Mouse (Mus musculus): ENCODE data around the gene Cblb. TPM values are rescaled to one million over a fixed set of nuclear protein-coding genes. Genes with fewer than 3 reads are reported as not detected.
A peak's percentile ranks its signal among the peaks of the same experiment; 100 is the strongest.

The Cblb gene
- polyA plus RNA-seq, 1 experiment from 2014 or later: 18.6 TPM

DNA sequence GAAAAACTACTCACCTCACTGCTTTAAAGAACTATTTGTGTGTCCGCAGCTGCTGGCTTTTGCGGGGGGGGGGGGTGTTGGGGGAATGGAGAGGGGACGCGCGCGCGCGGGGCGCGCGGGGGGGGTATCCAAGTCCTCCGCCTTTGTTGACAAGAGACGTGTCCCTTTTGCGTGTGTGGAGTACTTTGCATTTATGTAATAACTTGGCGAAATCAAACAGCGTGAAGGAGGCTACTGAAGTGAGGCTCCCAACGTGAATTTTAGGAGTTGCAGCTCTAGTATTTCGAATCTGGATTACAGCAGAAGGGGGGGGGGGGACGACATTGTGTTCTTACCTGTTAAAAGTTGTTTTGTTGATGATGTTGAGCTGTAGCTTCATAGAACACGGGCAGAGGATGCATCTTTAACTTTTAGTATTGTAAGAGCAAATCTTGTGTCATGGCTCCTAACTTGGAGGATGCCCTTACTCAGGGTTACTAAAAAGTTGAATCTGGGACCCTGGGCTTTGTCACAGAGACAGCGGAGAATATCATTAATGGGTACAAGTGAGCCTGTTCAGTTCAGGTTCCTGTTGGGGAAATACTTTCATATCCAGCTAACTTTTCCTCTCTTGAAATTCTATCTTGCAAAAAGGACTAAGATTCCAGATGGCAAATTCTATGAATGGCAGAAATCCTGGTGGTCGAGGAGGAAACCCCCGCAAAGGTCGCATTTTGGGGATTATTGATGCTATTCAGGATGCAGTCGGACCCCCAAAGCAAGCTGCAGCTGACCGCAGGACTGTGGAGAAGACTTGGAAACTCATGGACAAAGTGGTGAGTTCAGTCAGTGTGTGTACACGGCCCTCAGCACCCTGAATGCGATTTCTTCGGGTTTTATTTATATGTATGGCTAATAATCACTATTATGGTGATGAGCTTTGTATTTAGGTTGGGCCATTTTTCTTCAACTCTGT, 1.6 kb downstream of the Cblb start:
- no peak for ATAC-seq (ENCODE audit: insufficient number of reproducible peaks, insufficient read depth, low FRiP score, low read depth)
- peak overlapping the region; percentile 49 for H3K4me2 ChIP-seq (replicated peaks; ENCODE audit: low read depth, low read length)
- H3K9me3 ChIP-seq (ENCODE audit: control insufficient read depth, low read depth, low read length): no peaks in the 10 kb centered on the region
- H3K36me3 ChIP-seq (ENCODE audit: control insufficient read depth, insufficient read depth, low read length): peaks cover 19% of the 10 kb centered on the region
- peaks cover 11% of the 10 kb centered on the region; the same call in 1 of the 2 replicates for H3K4me1 ChIP-seq (ENCODE audit: control insufficient read depth, insufficient read depth, low read length)
- WGBS: 16% methylated on average over 29 of the region's 29 CpGs
- no peaks in the 10 kb centered on the region for H3K27me3 ChIP-seq (ENCODE audit: control insufficient read depth, insufficient read depth, low read length)
- H3K4me3 ChIP-seq (ENCODE audit: low read depth, low read length): peak overlapping the region; percentile 79
- peak overlapping the region; percentile 75 for H3K9ac ChIP-seq (replicated peaks; ENCODE audit: low read depth, low read length)
- peak overlapping the region; percentile 97; the same call in 1 of the 2 replicates for H3K27ac ChIP-seq (ENCODE audit: low read length)

DNA sequence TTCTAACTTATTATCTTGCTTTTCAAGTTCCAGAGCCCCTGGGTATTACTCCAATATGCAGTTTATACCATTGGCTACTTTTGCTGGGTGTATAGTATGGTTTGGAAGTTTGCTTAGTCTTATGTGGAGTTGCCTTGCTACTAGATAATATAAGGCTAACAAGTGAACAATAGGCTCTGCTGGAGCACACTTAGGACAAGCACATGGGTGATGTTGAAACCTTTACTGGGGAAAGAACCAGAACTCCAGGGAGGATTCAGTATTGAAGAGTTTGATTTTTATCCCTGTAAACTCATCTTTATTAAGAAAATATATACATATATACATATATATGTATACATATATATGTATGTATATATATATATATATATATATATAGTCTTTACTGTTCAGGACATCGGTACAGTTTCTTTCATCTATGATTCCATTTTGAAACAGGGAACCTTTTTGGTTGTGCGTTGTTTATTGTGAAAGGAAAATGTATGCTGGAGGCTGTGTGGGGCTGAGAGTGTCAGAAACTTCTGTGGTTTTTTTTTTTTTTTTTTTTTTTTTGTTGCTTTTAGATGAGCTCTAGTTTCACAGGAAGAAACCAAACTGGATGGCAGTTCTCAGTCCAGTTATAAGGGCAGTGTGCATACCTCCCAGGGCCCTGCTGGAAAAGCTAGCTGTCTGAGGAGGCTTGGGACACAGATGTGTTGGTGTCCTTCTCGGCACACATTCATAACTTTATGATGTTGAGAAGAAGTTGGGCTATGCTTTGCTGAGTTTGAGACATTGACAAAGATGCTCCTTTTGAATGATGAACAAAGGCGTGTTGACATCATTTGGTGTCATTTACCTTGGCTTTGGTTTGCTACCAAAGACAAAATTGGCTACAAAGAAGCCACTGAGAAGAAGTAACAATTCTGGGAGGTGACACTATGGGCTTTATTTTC, 2.6 kb downstream of the Cblb start:
- no peak overlapping the region for H3K9ac ChIP-seq (replicated peaks; ENCODE audit: low read depth, low read length)
- H3K27me3 ChIP-seq (ENCODE audit: control insufficient read depth, insufficient read depth, low read length): no peaks in the 10 kb centered on the region
- peaks cover 19% of the 10 kb centered on the region for H3K36me3 ChIP-seq (ENCODE audit: control insufficient read depth, insufficient read depth, low read length)
- H3K4me1 ChIP-seq (ENCODE audit: control insufficient read depth, insufficient read depth, low read length): peaks cover 11% of the 10 kb centered on the region; the same call in 1 of the 2 replicates
- H3K4me2 ChIP-seq (replicated peaks; ENCODE audit: low read depth, low read length): peak overlapping the region; percentile 49
- no peak overlapping the region for H3K27ac ChIP-seq (ENCODE audit: low read length)
- peak overlapping the region; percentile 79; the same call in 1 of the 2 replicates for H3K4me3 ChIP-seq (ENCODE audit: low read depth, low read length)
- WGBS: 91% methylated on average over 4 of the region's 4 CpGs
- no peaks in the 10 kb centered on the region for H3K9me3 ChIP-seq (ENCODE audit: control insufficient read depth, low read depth, low read length)
- ATAC-seq (ENCODE audit: insufficient number of reproducible peaks, insufficient read depth, low FRiP score, low read depth): no peak

DNA sequence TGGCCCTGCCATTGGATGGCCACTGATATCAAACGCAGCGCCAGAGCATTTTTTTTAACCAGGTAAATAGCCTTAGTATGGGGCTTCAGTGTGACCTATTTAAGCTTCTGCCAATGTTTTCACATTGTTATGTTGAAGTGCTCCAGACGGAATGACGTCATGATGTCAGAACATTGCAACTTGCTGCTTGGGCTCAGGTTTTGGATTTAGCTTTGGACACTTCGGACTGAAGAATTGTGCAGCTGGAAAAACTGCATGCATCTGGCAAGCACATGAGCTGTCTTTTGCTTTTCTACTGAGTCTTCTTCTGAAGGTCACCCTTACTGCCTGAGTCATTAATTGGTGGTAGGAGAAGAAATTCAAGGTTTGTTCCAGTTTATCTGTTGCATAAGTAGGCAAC, 3.3 kb downstream of the Cblb start:
- H3K27me3 ChIP-seq (ENCODE audit: control insufficient read depth, insufficient read depth, low read length): no peaks in the 10 kb centered on the region
- peaks cover 11% of the 10 kb centered on the region; the same call in 1 of the 2 replicates for H3K4me1 ChIP-seq (ENCODE audit: control insufficient read depth, insufficient read depth, low read length)
- 92% methylated on average over 5 of the region's 5 CpGs for WGBS
- peaks cover 19% of the 10 kb centered on the region for H3K36me3 ChIP-seq (ENCODE audit: control insufficient read depth, insufficient read depth, low read length)
- H3K27ac ChIP-seq (ENCODE audit: low read length): no peak overlapping the region
- no peak overlapping the region for H3K4me3 ChIP-seq (ENCODE audit: low read depth, low read length)
- no peak overlapping the region for H3K9ac ChIP-seq (replicated peaks; ENCODE audit: low read depth, low read length)
- no peaks in the 10 kb centered on the region for H3K9me3 ChIP-seq (ENCODE audit: control insufficient read depth, low read depth, low read length)
- H3K4me2 ChIP-seq (replicated peaks; ENCODE audit: low read depth, low read length): no peak overlapping the region
- ATAC-seq (ENCODE audit: insufficient number of reproducible peaks, insufficient read depth, low FRiP score, low read depth): no peak

DNA sequence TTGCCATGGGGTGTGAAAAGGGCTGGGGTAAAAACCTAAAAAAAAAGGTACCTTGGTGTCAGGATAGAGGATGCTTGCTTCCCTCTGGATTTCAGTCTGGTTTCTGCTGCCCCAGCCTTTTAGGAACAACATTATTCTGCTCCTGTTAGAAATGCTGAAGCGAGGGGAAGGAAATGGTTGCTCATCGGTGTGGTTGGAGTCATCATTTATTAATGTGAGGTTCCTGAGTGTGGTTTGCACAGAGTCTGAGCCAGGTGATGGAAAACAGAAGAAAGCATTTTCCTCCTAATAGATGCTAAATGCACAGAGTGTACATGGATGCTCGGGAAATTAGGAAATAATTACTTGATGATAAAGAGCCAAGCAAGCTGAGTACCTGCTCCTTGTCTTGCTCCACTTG, 5.3 kb downstream of the Cblb start:
- no peak overlapping the region for H3K4me3 ChIP-seq (ENCODE audit: low read depth, low read length)
- H3K4me2 ChIP-seq (replicated peaks; ENCODE audit: low read depth, low read length): no peak overlapping the region
- H3K27me3 ChIP-seq (ENCODE audit: control insufficient read depth, insufficient read depth, low read length): no peaks in the 10 kb centered on the region
- no peaks in the 10 kb centered on the region for H3K9me3 ChIP-seq (ENCODE audit: control insufficient read depth, low read depth, low read length)
- H3K4me1 ChIP-seq (ENCODE audit: control insufficient read depth, insufficient read depth, low read length): peaks cover 15% of the 10 kb centered on the region; the same call in 1 of the 2 replicates
- peaks cover 19% of the 10 kb centered on the region for H3K36me3 ChIP-seq (ENCODE audit: control insufficient read depth, insufficient read depth, low read length)
- 78% methylated on average over 3 of the region's 3 CpGs for WGBS
- H3K9ac ChIP-seq (replicated peaks; ENCODE audit: low read depth, low read length): no peak overlapping the region
- H3K27ac ChIP-seq (ENCODE audit: low read length): no peak overlapping the region
- ATAC-seq (ENCODE audit: insufficient number of reproducible peaks, insufficient read depth, low FRiP score, low read depth): no peak

DNA sequence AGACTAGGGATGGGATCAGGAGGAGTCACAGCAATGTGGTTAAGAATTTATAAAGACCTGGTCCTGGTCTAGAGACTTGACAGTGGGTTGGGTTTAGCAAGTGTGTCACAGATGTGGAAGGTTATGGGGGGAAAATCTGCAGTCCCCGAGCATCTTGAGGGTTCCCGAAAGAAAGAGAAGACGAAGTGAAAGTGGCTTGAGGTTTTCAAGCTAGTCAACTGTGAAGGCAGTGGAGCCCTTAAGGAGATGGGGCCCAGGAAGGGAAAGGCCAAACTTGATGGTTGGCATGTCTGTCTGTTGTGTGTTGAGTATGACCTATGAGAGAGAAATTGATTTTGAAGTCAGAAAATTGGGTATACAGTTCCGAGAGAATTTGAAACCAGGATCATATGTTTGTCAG, 7.3 kb downstream of the Cblb start:
- Histone ChIP-seq H3K4me3 (ENCODE audit: low read depth, low read length) (no peak overlapping the region), H3K36me3 (ENCODE audit: control insufficient read depth, insufficient read depth, low read length) (peaks cover 19% of the 10 kb centered on the region), H3K27me3 (ENCODE audit: control insufficient read depth, insufficient read depth, low read length) (no peaks in the 10 kb centered on the region), H3K4me2 (replicated peaks; ENCODE audit: low read depth, low read length) (no peak overlapping the region), H3K27ac (ENCODE audit: low read length) (no peak overlapping the region), H3K9ac (replicated peaks; ENCODE audit: low read depth, low read length) (no peak overlapping the region), H3K4me1 (ENCODE audit: control insufficient read depth, insufficient read depth, low read length) (peaks cover 17% of the 10 kb centered on the region; the same call in 1 of the 2 replicates), H3K9me3 (ENCODE audit: control insufficient read depth, low read depth, low read length) (no peaks in the 10 kb centered on the region)
- no peak for ATAC-seq (ENCODE audit: insufficient number of reproducible peaks, insufficient read depth, low FRiP score, low read depth)
- 94% methylated on average over 4 of the region's 4 CpGs for whole genome bisulfite sequencing

DNA sequence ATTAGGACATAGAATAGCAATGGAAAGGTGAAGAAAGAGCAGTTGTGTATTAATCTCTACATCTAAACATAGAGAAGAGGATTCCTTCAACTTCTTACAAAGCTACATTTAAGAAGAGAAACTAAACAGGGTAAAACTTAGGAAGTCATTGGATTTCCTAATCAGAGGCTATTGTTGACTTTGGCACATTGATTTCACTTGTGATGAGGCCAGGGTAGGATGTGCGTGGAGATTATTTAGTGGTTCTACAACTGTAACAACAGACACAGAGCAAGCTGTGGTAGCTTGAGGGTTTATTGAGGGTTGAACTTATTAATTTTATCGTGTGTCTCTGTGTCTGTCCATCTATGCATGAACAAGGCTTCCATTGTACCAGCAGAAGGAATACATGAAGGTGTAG, 7.8 kb downstream of the Cblb start:
- WGBS: 85% methylated on average over 2 of the region's 2 CpGs
- peaks cover 17% of the 10 kb centered on the region; the same call in 1 of the 2 replicates for H3K4me1 ChIP-seq (ENCODE audit: control insufficient read depth, insufficient read depth, low read length)
- no peak overlapping the region for H3K4me2 ChIP-seq (replicated peaks; ENCODE audit: low read depth, low read length)
- H3K36me3 ChIP-seq (ENCODE audit: control insufficient read depth, insufficient read depth, low read length): peaks cover 19% of the 10 kb centered on the region
- no peak for ATAC-seq (ENCODE audit: insufficient number of reproducible peaks, insufficient read depth, low FRiP score, low read depth)
- no peak overlapping the region for H3K9ac ChIP-seq (replicated peaks; ENCODE audit: low read depth, low read length)
- no peak overlapping the region for H3K4me3 ChIP-seq (ENCODE audit: low read depth, low read length)
- H3K27ac ChIP-seq (ENCODE audit: low read length): no peak overlapping the region
- H3K27me3 ChIP-seq (ENCODE audit: control insufficient read depth, insufficient read depth, low read length): no peaks in the 10 kb centered on the region
- no peaks in the 10 kb centered on the region for H3K9me3 ChIP-seq (ENCODE audit: control insufficient read depth, low read depth, low read length)

DNA sequence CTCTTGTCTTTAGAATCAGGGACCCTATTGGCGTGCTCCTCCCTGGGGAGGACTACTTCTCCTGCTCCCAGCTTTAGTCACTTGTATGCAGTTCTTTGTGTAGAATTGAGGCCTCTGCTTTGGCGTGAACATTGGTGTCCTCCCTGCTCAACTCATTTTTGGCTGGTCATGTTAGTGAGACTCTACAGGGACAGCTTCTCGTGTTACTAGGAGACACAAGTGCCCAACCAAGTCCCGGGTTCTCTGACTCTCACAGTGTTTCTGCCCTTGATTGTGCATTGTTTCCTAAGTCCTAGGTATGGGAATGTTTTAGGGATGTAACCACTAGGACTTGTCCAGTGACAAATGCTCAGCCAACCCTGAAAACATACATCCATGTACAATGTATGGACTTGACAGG, 9.9 kb downstream of the Cblb start:
- 87% methylated on average over 4 of the region's 4 CpGs for whole genome bisulfite sequencing
- Histone ChIP-seq H3K27me3 (ENCODE audit: control insufficient read depth, insufficient read depth, low read length) (no peaks in the 10 kb centered on the region), H3K4me3 (ENCODE audit: low read depth, low read length) (no peak overlapping the region), H3K9me3 (ENCODE audit: control insufficient read depth, low read depth, low read length) (no peaks in the 10 kb centered on the region), H3K36me3 (ENCODE audit: control insufficient read depth, insufficient read depth, low read length) (peaks cover 3% of the 10 kb centered on the region; the same call in 1 of the 2 replicates), H3K4me2 (replicated peaks; ENCODE audit: low read depth, low read length) (no peak overlapping the region), H3K4me1 (ENCODE audit: control insufficient read depth, insufficient read depth, low read length) (0 out of 2 replicates have a peak, but pooled peaks cover 9% of the 10 kb centered on the region), H3K9ac (replicated peaks; ENCODE audit: low read depth, low read length) (no peak overlapping the region), H3K27ac (ENCODE audit: low read length) (no peak overlapping the region)
- ATAC-seq (ENCODE audit: insufficient number of reproducible peaks, insufficient read depth, low FRiP score, low read depth): no peak
